Mouse (Mus musculus) liver, embryonic 14.5 days (tissue): ENCODE measurements around the gene Rwdd2a.

ENCODE experiments used
- CTCF ChIP-seq: IDR thresholded peaks from 2 replicates; pipeline ENCODE4 v1.5.1; 2016; ENCODE audit warnings: antibody characterized with exemption, low read depth, control low read depth
- EP300 ChIP-seq: IDR thresholded peaks from 2 replicates; pipeline ENCODE4 v1.6.1; 2016; ENCODE audit warnings: antibody characterized with exemption, low read depth

- no peak for TF ChIP-seq CTCF
- TF ChIP-seq EP300: no peak
These were observed 2.0 kb downstream of the Rwdd2a start for GRCm38 (mm10) chr9:86573616-86574303.
